Mouse (Mus musculus) embryonic fibroblast, embryonic 13.5 days (primary cell): ENCODE measurements around the gene Vezf1.

Source experiments
- CTCF ChIP-seq: IDR thresholded peaks from 2 replicates; pipeline ENCODE4 v1.5.1; 2011; ENCODE audit warnings: mild to moderate bottlenecking, control low read depth, low read length, moderate library complexity, borderline replicate concordance; ENCODE audit not compliant: insufficient read depth
- POLR2A ChIP-seq: IDR thresholded peaks from 2 replicates; pipeline ENCODE4 v1.6.1; 2011; ENCODE audit warnings: low read depth, mild to moderate bottlenecking, control low read depth, low read length, moderate library complexity

DNA sequence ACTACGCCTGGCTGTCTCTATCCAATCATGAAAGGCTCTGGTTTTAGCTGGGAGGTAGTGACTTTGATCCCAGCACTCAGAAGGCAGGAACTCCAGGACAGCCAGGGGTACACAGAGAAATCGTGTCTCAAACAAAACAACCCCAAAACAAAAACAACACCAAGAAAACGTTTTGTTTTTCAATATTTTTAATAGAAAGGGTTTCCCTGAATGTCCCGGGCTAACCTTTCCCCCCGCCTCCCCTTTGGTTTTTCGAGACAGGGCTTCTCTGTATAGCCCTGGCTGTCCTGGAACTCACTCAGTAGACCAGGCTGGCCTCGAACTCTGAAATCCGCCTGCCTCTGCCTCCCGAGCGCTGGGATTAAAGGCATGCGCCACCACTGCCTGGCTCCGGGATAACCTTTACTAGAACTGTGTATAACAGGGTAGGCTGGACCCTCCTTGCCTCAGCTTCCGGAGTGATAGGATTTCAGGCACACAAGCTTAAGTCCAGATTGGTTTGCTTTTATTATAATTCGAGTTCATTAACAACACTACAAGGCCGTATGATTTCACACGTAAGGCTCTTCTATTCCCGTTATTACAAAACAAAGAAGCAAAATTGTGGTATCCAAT lies 21.6 kb upstream of the Vezf1 start:
- no peak for TF ChIP-seq POLR2A
- no peak for TF ChIP-seq CTCF
